Mouse (Mus musculus) kidney, adult 2 months (tissue): ENCODE data around the gene Blm. TPM values are rescaled to one million over a fixed set of nuclear protein-coding genes. Genes with fewer than 3 reads are reported as not detected.
A peak's percentile ranks its signal among the peaks of the same experiment; 100 is the strongest.

ENCODE experiments used
- DNase-seq: peaks from one replicate; pipeline ENCODE4 v3.0.0; 2021
- H3K27ac ChIP-seq: fragments of 200-500 bp; 2 replicates; pipeline ENCODE4 v1.5.1; 2012; ENCODE audit warnings: low read depth, low read length, control low read depth, inconsistent platforms; ENCODE audit not compliant: insufficient read depth
- H3K27me3 ChIP-seq: fragments of 200-500 bp; replicated peaks from 2 replicates; pipeline ENCODE4 v1.6.1; 2012; ENCODE audit warnings: mild to moderate bottlenecking, moderate library complexity, low read length, inconsistent platforms; ENCODE audit not compliant: control insufficient read depth, insufficient read depth
- H3K36me3 ChIP-seq: fragments of 200-500 bp; 2 replicates; pipeline ENCODE4 v1.6.1; 2012; ENCODE audit warnings: mild to moderate bottlenecking, moderate library complexity, low read length, inconsistent platforms; ENCODE audit not compliant: control insufficient read depth, insufficient read depth
- H3K4me1 ChIP-seq: fragments of 200-500 bp; 2 replicates; pipeline ENCODE4 v1.6.1; 2011; ENCODE audit warnings: low read length; ENCODE audit not compliant: control insufficient read depth, insufficient read depth
- H3K4me3 ChIP-seq: fragments of 200-500 bp; 2 replicates; pipeline ENCODE4 v1.5.1; 2011; ENCODE audit warnings: mild to moderate bottlenecking, low read depth, low read length, control low read depth; ENCODE audit not compliant: insufficient read depth
- CTCF ChIP-seq: fragments of 200-500 bp; conservative IDR thresholded peaks from 2 replicates; pipeline ENCODE4 v1.5.1; 2011; ENCODE audit warnings: low read depth, mild to moderate bottlenecking, control low read depth, low read length, moderate library complexity, mixed read lengths; ENCODE audit not compliant: insufficient read depth, insufficient read length
- POLR2A ChIP-seq: fragments of 200-500 bp; IDR thresholded peaks from one replicate; pipeline ENCODE4 v1.6.1; 2011; ENCODE audit warnings: low read depth, low read length, control low read depth
- WGBS: fragments of 180-500 bp; shearing (Covaris S2); methylation state at CpG from one replicate; pipeline ENCODE4 v1.1.7; 2018; 5-methylcytosine and 5-hydroxymethylcytosine counted together
- polyA plus RNA-seq: library from polyadenylated mRNA; depleted of rRNA; stranded (reverse); fragments of >200 nt; gene quantifications from 2 replicates; pipeline ENCODE4 v1.2.3, GENCODE M21; 2012

Gene Blm
- polyA plus RNA-seq, 1 experiment: 0.58 TPM

GRCm38 (mm10) chr7:80439789-80440488, 95.0 kb downstream of the Blm start:
- Histone ChIP-seq H3K4me1 (peaks cover 13% of the 10 kb centered on the region; the same call in 1 of the 2 replicates), H3K27ac (no peak overlapping the region), H3K4me3 (no peak overlapping the region), H3K27me3 (no peaks in the 10 kb centered on the region), H3K36me3 (no peaks in the 10 kb centered on the region)
- TF ChIP-seq POLR2A (no peak), CTCF (no peak)
- DNase-seq: no peak
- 73% methylated on average over 10 of the region's 10 CpGs for WGBS

- H3K4me3 ChIP-seq: no peak overlapping the region
- no peaks in the 10 kb centered on the region for H3K27me3 ChIP-seq
- WGBS: 20% methylated on average over 15 of the region's 15 CpGs
- H3K27ac ChIP-seq: peak overlapping the region; percentile 46
- H3K36me3 ChIP-seq: no peaks in the 10 kb centered on the region
- peaks cover 13% of the 10 kb centered on the region; the same call in 1 of the 2 replicates for H3K4me1 ChIP-seq
- DNase-seq: peak; percentile 54
- no peak for TF ChIP-seq CTCF
- no peak for TF ChIP-seq POLR2A
Observed at GRCm38 (mm10) chr7:80439032-80439760, 95.7 kb downstream of the Blm start.

GRCm38 (mm10) chr7:80436571-80436970, 98.3 kb downstream of the Blm start:
- H3K27me3 ChIP-seq: no peaks in the 10 kb centered on the region
- no peaks in the 10 kb centered on the region for H3K36me3 ChIP-seq
- H3K4me1 ChIP-seq: peaks cover 13% of the 10 kb centered on the region; the same call in 1 of the 2 replicates
- peak; percentile 64 for DNase-seq
- no peak overlapping the region for H3K4me3 ChIP-seq
- H3K27ac ChIP-seq: no peak overlapping the region
- TF ChIP-seq CTCF: no peak
- TF ChIP-seq POLR2A: no peak
- WGBS: 74% methylated on average over 7 of the region's 7 CpGs

GRCm38 (mm10) chr7:80435594-80435993, 99.3 kb downstream of the Blm start:
- H3K4me1 ChIP-seq: peaks cover 13% of the 10 kb centered on the region; the same call in 1 of the 2 replicates
- H3K4me3 ChIP-seq: no peak overlapping the region
- no peak for TF ChIP-seq POLR2A
- H3K27me3 ChIP-seq: no peaks in the 10 kb centered on the region
- H3K27ac ChIP-seq: no peak overlapping the region
- DNase-seq: no peak
- 81% methylated on average over 3 of the region's 3 CpGs for WGBS
- H3K36me3 ChIP-seq: no peaks in the 10 kb centered on the region

- DNase-seq: peak; percentile 44
- Histone ChIP-seq H3K27ac (no peak overlapping the region), H3K4me3 (no peak overlapping the region), H3K36me3 (no peaks in the 10 kb centered on the region), H3K27me3 (no peaks in the 10 kb centered on the region), H3K4me1 (no peaks in the 10 kb centered on the region)
- TF ChIP-seq CTCF: no peak
- no peak for TF ChIP-seq POLR2A
- 49% methylated on average over 12 of the region's 12 CpGs for WGBS
Observed at GRCm38 (mm10) chr7:80429661-80430060, 105.3 kb downstream of the Blm start.

- 91% methylated on average over 5 of the region's 5 CpGs for WGBS
- TF ChIP-seq CTCF (no peak), POLR2A (no peak)
- no peaks in the 10 kb centered on the region for H3K4me1 ChIP-seq
- no peaks in the 10 kb centered on the region for H3K36me3 ChIP-seq
- DNase-seq: no peak
- H3K27me3 ChIP-seq: no peaks in the 10 kb centered on the region
- H3K4me3 ChIP-seq: no peak overlapping the region
- H3K27ac ChIP-seq: no peak overlapping the region
Observed at GRCm38 (mm10) chr7:80427730-80428129, 107.2 kb downstream of the Blm start.

- H3K27ac ChIP-seq: no peak overlapping the region
- DNase-seq: peak; percentile 49
Observed at GRCm38 (mm10) chr7:80426363-80426762, 108.6 kb downstream of the Blm start.

More at GRCm38 (mm10) chr7:80426363-80426762, 108.6 kb downstream of the Blm start:
- H3K4me1 ChIP-seq: no peaks in the 10 kb centered on the region
- TF ChIP-seq CTCF: no peak
- TF ChIP-seq POLR2A: no peak
- H3K27me3 ChIP-seq: no peaks in the 10 kb centered on the region
- 60% methylated on average over 7 of the region's 7 CpGs for WGBS
- no peaks in the 10 kb centered on the region for H3K36me3 ChIP-seq
- no peak overlapping the region for H3K4me3 ChIP-seq
